Mouse (Mus musculus): ENCODE results near the gene Edem1.

DNA sequence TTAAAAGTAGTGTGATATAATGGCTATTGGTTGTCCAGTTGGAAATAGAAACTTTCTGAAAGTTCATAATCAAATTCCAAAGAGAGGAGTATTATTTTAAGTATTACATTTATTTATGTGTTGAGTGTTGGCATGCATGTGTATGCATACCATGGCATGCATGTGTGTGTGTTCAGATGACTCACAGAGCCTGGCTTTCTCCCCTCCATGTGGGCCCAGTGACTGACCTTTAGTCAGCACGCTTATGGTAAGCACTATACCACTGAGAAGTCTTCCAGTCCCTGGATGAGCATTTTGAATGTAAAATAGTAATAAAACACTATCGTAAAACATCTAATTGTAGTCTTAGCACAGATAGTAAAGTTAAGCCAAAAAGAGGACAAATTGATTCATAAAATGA is 16.3 kb upstream of the Edem1 start:
- no peak for TF ChIP-seq CTCF (IDR thresholded peaks at IDR 0.05; ENCODE audit: control insufficient read depth, insufficient read depth, insufficient read length)
- TF ChIP-seq MAX (IDR thresholded peaks at IDR 0.05): no peak
